Mouse (Mus musculus) G1E (cell line): ENCODE measurements around the gene Iqcf3.

Experiments
- CTCF ChIP-seq: IDR thresholded peaks from 2 replicates; pipeline ENCODE4 v1.5.1; 2012; ENCODE audit warnings: low read depth, low read length, inconsistent platforms, mixed read lengths
- GATA1 ChIP-seq: IDR thresholded peaks from 2 replicates; pipeline ENCODE4 v1.6.1; 2012; ENCODE audit warnings: borderline replicate concordance, low read length, inconsistent platforms, mixed read lengths
- TAL1 ChIP-seq: conservative IDR thresholded peaks from 2 replicates; pipeline ENCODE4 v1.6.1; 2012; ENCODE audit warnings: low read depth, low read length, inconsistent platforms, mixed read lengths

DNA sequence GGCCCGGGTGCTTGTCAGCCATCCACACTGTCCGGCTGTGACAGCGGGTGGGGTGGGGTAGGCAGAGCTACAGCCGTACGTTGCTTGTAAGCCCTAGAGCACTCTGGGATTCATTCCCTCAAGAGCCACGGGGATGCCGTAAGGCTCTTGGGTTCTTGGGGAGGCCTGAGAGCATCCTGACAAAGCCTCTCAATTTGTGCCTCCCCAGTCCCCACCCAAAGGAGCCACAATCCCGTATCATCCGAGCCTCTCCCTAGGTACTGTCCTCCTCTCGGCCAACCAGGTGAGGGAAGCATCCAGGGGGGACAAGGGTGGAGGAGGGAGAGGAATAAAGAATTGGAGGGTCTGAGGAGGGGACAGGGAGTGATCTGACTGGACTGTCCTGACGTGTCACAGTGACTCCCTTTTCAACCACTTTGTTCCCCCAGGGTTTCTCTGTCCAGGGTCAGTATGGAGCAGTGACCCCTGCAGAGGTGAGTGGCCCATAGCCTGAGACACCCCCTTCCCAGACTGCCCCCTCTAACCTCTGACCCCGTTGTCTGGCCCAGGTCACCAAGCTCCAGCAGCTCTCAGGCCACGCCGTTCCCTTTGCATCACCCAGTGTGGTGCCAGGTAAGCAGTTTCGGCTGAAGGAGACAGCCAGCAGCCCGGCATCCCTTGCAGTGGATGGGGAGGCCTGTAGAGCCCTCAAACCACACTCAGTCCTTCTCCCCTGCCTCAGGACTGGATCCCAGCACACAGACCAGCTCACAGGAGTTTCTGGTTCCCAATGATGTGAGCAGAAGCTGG, 99.6 kb downstream of the Iqcf3 start:
- TF ChIP-seq CTCF (no peak), GATA1 (no peak), TAL1 (no peak)
